Mouse (Mus musculus): Measurements from ENCODE around the gene Angptl7.

GRCm38 (mm10) chr4:148518235-148518795 is 18.1 kb upstream of the Angptl7 start:
- TF ChIP-seq CTCF (IDR thresholded peaks at IDR 0.05; ENCODE audit: low read depth), result no peak
- TF ChIP-seq EP300 (IDR thresholded peaks at IDR 0.05; ENCODE audit: low read depth), result no peak

Measured in heart, postnatal 0 days (tissue).